Mouse (Mus musculus) thymus, adult 2 months (tissue): Measurements from ENCODE around the gene Kctd15. TPM values are rescaled to one million over a fixed set of nuclear protein-coding genes. Genes with fewer than 3 reads are reported as not detected.

Source experiments
- DNase-seq: peaks from one replicate; pipeline ENCODE4 v3.0.0; 2021
- H3K27ac ChIP-seq: fragments of 200-500 bp; 2 replicates; pipeline ENCODE4 v1.5.1; 2012; ENCODE audit warnings: low read length, control low read depth; ENCODE audit not compliant: control insufficient read depth, insufficient read depth
- H3K27me3 ChIP-seq: fragments of 200-500 bp; 2 replicates; pipeline ENCODE4 v1.6.1; 2012; ENCODE audit warnings: mild to moderate bottlenecking, low read length, moderate library complexity, mixed read lengths; ENCODE audit not compliant: control insufficient read depth, insufficient read depth
- H3K36me3 ChIP-seq: fragments of 200-500 bp; 2 replicates; pipeline ENCODE4 v1.6.1; 2012; ENCODE audit warnings: mild to moderate bottlenecking, low read length, moderate library complexity; ENCODE audit not compliant: control insufficient read depth, insufficient read depth
- H3K4me1 ChIP-seq: fragments of 200-500 bp; replicated peaks from 2 replicates; pipeline ENCODE4 v1.6.1; 2012; ENCODE audit warnings: low read length; ENCODE audit not compliant: control insufficient read depth, insufficient read depth
- H3K4me3 ChIP-seq: fragments of 200-500 bp; 2 replicates; pipeline ENCODE4 v1.5.1; 2012; ENCODE audit warnings: mild to moderate bottlenecking, low read length, control low read depth, moderate library complexity; ENCODE audit not compliant: control insufficient read depth, insufficient read depth
- CTCF ChIP-seq: fragments of 200-500 bp; IDR thresholded peaks from 2 replicates; pipeline ENCODE4 v1.5.1; 2012; ENCODE audit warnings: mild to moderate bottlenecking, control low read depth, low read length, moderate library complexity, borderline replicate concordance; ENCODE audit not compliant: control insufficient read depth, poor library complexity, insufficient read depth; ENCODE audit errors: extremely low read depth
- POLR2A ChIP-seq: fragments of 200-500 bp; IDR thresholded peaks from 2 replicates; pipeline ENCODE4 v1.6.1; 2012; ENCODE audit warnings: mild to moderate bottlenecking, low read length, control low read depth, moderate library complexity; ENCODE audit not compliant: control insufficient read depth, poor library complexity, insufficient read depth; ENCODE audit errors: extremely low read depth
- WGBS: fragments of 180-500 bp; shearing (Covaris S2); methylation state at CpG from one replicate; pipeline ENCODE4 v1.1.7; 2018; 5-methylcytosine and 5-hydroxymethylcytosine counted together
- polyA plus RNA-seq: library from polyadenylated mRNA; depleted of rRNA; stranded (reverse); fragments of >200 nt; gene quantifications from 2 replicates; pipeline ENCODE4 v1.2.3, GENCODE M21; 2012

Kctd15 gene
- polyA plus RNA-seq, 1 experiment = 14.2 TPM

- no peaks in the 10 kb centered on the region for H3K36me3 ChIP-seq
- no peak overlapping the region for H3K27ac ChIP-seq
- H3K27me3 ChIP-seq = no peaks in the 10 kb centered on the region
- 95% methylated on average over 15 of the region's 16 CpGs for WGBS
- TF ChIP-seq POLR2A (no peak), CTCF (no peak)
- no peaks in the 10 kb centered on the region for H3K4me1 ChIP-seq
- H3K4me3 ChIP-seq = no peak overlapping the region
- no peak for DNase-seq
Observed at GRCm38 (mm10) chr7:34667874-34668273, 11.3 kb upstream of the Kctd15 start.

GRCm38 (mm10) chr7:34663145-34663544, 6.6 kb upstream of the Kctd15 start:
- no peaks in the 10 kb centered on the region for H3K4me1 ChIP-seq
- no peaks in the 10 kb centered on the region for H3K36me3 ChIP-seq
- DNase-seq = no peak
- H3K27ac ChIP-seq = no peak overlapping the region
- no peak overlapping the region for H3K4me3 ChIP-seq
- TF ChIP-seq CTCF (no peak), POLR2A (no peak)
- H3K27me3 ChIP-seq = no peaks in the 10 kb centered on the region
- 72% methylated on average over 7 of the region's 7 CpGs for WGBS

GRCm38 (mm10) chr7:34662227-34662626, 5.7 kb upstream of the Kctd15 start:
- no peaks in the 10 kb centered on the region for H3K27me3 ChIP-seq
- WGBS = 62% methylated on average over 5 of the region's 5 CpGs
- DNase-seq = no peak
- no peak overlapping the region for H3K27ac ChIP-seq
- no peaks in the 10 kb centered on the region for H3K36me3 ChIP-seq
- TF ChIP-seq CTCF (no peak), POLR2A (no peak)
- H3K4me3 ChIP-seq = no peak overlapping the region
- no peaks in the 10 kb centered on the region for H3K4me1 ChIP-seq

- H3K27me3 ChIP-seq = peaks cover 12% of the 10 kb centered on the region; the same call in 1 of the 2 replicates
- 78% methylated on average over 6 of the region's 6 CpGs for WGBS
- no peak overlapping the region for H3K4me3 ChIP-seq
- no peak for DNase-seq
- no peak for TF ChIP-seq POLR2A
- TF ChIP-seq CTCF = no peak
- H3K36me3 ChIP-seq = no peaks in the 10 kb centered on the region
- no peak overlapping the region for H3K27ac ChIP-seq
- no peaks in the 10 kb centered on the region for H3K4me1 ChIP-seq
Observed at GRCm38 (mm10) chr7:34659386-34660085, 3.0 kb upstream of the Kctd15 start.

- Histone ChIP-seq H3K27ac (no peak overlapping the region), H3K27me3 (peaks cover 12% of the 10 kb centered on the region), H3K4me1 (no peaks in the 10 kb centered on the region), H3K4me3 (peak overlapping the region; percentile 40), H3K36me3 (no peaks in the 10 kb centered on the region)
- DNase-seq = peak; percentile 50
- WGBS = under 1% methylated on average over 61 of the region's 74 CpGs
- TF ChIP-seq CTCF = 0 out of 2 replicates have a peak, but pooled peaks have one; percentile 31
- no peak for TF ChIP-seq POLR2A
Observed at GRCm38 (mm10) chr7:34655086-34655839, 1.3 kb downstream of the Kctd15 start.

GRCm38 (mm10) chr7:34654441-34655085, 2.0 kb downstream of the Kctd15 start:
- 1% methylated on average over 56 of the region's 81 CpGs for WGBS
- DNase-seq = no peak
- no peaks in the 10 kb centered on the region for H3K36me3 ChIP-seq
- H3K27me3 ChIP-seq = peaks cover 12% of the 10 kb centered on the region
- H3K4me1 ChIP-seq = no peaks in the 10 kb centered on the region
- no peak overlapping the region for H3K27ac ChIP-seq
- no peak for TF ChIP-seq CTCF
- no peak for TF ChIP-seq POLR2A
- peak overlapping the region; percentile 40 for H3K4me3 ChIP-seq
